Mouse (Mus musculus) urinary bladder, postnatal 10 days (tissue): Measurements from ENCODE around the gene 1810024B03Rik.
"Not testable (repeated sequence)": the region's sequence is repeated elsewhere in the genome, so short reads cannot be mapped to it uniquely, and the experiment has no call there.

Experiments
- DNase-seq: peaks from one replicate; pipeline ENCODE4 v3.0.0; 2022; ENCODE audit warnings: low spot score

Gene 1810024B03Rik

GRCm38 (mm10) chr2:127207547-127208451 is at the start of gene 1810024B03Rik, which contains the start of gene Snrnp200:
Gene 1810024B03Rik (minus strand): TSS chr2:127208280.
Gene Snrnp200 (plus strand): TSS chr2:127208386.
- DNase-seq, result peak; percentile 73

- DNase-seq, result no peak
Observed at GRCm38 (mm10) chr2:127255294-127255693, 47.2 kb upstream of the 1810024B03Rik start.

GRCm38 (mm10) chr2:127254604-127255134 is 46.6 kb upstream of the 1810024B03Rik start:
- DNase-seq, result no peak

- DNase-seq, result no peak
Observed at GRCm38 (mm10) chr2:127252787-127253186, 44.7 kb upstream of the 1810024B03Rik start.

GRCm38 (mm10) chr2:127251880-127252527 is 43.9 kb upstream of the 1810024B03Rik start:
- no peak for DNase-seq

GRCm38 (mm10) chr2:127251457-127251856 is 43.4 kb upstream of the 1810024B03Rik start:
- no peak for DNase-seq

GRCm38 (mm10) chr2:127250291-127251008 is 42.4 kb upstream of the 1810024B03Rik start:
- no peak for DNase-seq

GRCm38 (mm10) chr2:127248334-127249004 is 40.4 kb upstream of the 1810024B03Rik start:
- DNase-seq, result peak; percentile 18

GRCm38 (mm10) chr2:127247592-127248333 is 39.7 kb upstream of the 1810024B03Rik start, which contains the start of the genes Ciao1 and Tmem127:
Gene Ciao1 (minus strand): TSS chr2:127247816.
Gene Tmem127 (plus strand): TSS chr2:127247908.
- peak; percentile 87 for DNase-seq

GRCm38 (mm10) chr2:127240065-127240464 is 32.0 kb upstream of the 1810024B03Rik start:
- DNase-seq, result no peak

GRCm38 (mm10) chr2:127237897-127238610 is 30.0 kb upstream of the 1810024B03Rik start:
- DNase-seq, result no peak

GRCm38 (mm10) chr2:127225261-127225660 is 17.2 kb upstream of the 1810024B03Rik start:
- DNase-seq, result no peak

GRCm38 (mm10) chr2:127217746-127218145 is 9.7 kb upstream of the 1810024B03Rik start:
- no peak for DNase-seq

- no peak for DNase-seq
Observed at GRCm38 (mm10) chr2:127210701-127211100, 2.6 kb upstream of the 1810024B03Rik start.

GRCm38 (mm10) chr2:127208452-127208769 is 331 bp upstream of the 1810024B03Rik start:
- no peak for DNase-seq

GRCm38 (mm10) chr2:127206916-127207315 is 1.2 kb downstream of the 1810024B03Rik start:
- no peak for DNase-seq

- not testable (repeated sequence) for DNase-seq
Observed at GRCm38 (mm10) chr2:127205936-127206335, 2.1 kb downstream of the 1810024B03Rik start.

GRCm38 (mm10) chr2:127204932-127205331 is 3.1 kb downstream of the 1810024B03Rik start:
- DNase-seq, result no peak

GRCm38 (mm10) chr2:127189574-127189973 is 18.5 kb downstream of the 1810024B03Rik start:
- DNase-seq, result no peak
